Mouse (Mus musculus) T-helper 1 cell (primary cell): ENCODE results near the gene 1600002K03Rik.
"Not testable (repeated sequence)": the region's sequence is repeated elsewhere in the genome, so short reads cannot be mapped to it uniquely, and the experiment has no call there.

Experiments
- in situ Hi-C: fragments of 300-600 bp; cut with MboI, MseI; formaldehyde crosslinking; loops from one replicate; pipeline ENCODE4 v1.15.1; 2025; ENCODE audit warnings: high pct_unique_total_duplicates

Gene 1600002K03Rik

DNA sequence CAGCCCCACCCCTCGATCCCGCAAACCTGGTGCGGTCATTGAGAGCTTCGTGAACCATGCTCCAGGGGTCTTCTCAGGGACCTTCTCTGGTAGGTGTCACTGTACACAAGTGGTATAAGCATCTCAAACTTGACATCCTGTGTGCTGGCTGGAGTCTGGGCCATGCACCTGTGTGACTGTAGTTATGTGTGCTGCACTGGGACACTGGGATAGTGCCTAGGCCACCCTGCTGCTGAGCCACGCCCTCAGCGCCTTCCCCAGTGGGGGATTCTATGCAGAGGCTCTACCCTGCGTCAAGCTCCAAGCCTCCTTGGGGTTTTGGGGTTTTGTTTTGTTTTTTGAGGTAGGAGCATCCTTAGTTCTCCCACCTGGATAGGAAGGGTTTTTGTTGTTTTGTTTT, 18.4 kb upstream of the 1600002K03Rik start:
- in situ Hi-C loops: no loop called here

DNA sequence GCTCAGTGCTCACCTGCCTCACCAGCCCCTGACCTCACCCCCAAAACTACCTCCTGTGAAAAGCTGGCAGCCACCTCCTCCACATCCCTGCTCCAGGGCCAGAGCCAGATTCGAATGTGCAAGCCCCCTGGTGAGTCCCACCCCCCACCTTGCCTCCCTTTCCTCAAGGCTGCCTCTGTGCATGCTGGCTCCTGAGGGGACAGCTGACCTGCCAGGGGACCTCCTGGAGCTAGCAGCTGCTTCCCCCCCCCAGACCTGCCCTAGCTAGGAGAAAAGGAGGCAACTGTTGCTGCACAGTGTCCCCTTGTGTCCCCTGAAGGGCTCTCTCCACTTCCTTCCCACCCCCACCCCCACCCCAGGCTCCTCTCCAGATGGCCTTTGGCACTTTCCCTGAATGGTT, 17.5 kb upstream of the 1600002K03Rik start:
- in situ Hi-C loops: no loop called here

DNA sequence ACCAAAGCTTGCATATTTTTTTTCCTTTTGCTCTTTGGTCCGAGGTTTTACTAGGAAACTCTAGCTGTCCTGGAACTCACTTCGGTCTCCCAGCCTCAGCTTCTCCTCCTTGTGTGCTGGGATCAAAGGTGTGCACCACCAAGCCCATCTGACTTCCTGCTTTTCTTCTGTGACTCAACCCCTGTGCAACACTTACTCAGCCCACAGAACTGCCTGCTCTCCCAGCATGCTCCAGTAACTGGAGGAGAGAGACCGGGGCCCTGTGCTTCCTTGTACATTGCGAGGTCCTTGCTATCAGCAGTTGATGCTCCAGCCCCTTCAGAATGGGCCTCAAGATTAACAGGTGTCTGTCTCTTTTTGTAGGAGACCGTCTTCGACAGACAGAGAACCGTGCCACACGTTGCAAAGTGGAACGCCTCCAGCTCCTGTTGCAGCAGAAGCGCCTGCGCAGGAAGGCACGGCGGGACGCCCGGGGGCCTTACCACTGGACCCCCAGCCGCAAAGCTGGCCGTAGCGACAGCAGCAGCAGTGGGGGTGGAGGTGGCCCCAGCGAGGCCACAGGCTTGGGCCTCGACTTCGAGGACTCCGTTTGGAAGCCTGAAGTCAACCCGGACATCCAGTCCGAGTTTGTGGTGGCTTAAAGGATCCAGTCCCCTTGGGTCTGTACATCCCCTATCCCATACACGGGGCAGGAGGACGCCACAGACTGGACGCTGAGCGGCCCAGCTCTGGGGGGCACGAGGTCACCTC, 16.6 kb upstream of the 1600002K03Rik start:
- in situ Hi-C loops: no loop called here

DNA sequence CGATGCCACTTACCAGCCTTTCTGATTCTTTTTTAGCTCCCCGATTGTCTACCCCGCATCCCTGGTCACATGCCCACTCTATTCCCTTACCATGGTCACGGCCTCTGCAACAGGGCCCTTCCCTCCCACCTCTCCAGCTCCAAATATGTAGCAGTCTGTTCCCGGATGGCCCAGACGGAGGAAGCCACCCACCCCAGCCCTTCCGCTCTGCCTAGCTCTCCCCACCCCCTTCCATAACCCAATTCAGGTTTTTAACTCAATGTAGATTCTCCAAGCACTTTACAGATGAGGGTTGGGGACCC, 16.0 kb upstream of the 1600002K03Rik start:
- in situ Hi-C loops: no loop called here

DNA sequence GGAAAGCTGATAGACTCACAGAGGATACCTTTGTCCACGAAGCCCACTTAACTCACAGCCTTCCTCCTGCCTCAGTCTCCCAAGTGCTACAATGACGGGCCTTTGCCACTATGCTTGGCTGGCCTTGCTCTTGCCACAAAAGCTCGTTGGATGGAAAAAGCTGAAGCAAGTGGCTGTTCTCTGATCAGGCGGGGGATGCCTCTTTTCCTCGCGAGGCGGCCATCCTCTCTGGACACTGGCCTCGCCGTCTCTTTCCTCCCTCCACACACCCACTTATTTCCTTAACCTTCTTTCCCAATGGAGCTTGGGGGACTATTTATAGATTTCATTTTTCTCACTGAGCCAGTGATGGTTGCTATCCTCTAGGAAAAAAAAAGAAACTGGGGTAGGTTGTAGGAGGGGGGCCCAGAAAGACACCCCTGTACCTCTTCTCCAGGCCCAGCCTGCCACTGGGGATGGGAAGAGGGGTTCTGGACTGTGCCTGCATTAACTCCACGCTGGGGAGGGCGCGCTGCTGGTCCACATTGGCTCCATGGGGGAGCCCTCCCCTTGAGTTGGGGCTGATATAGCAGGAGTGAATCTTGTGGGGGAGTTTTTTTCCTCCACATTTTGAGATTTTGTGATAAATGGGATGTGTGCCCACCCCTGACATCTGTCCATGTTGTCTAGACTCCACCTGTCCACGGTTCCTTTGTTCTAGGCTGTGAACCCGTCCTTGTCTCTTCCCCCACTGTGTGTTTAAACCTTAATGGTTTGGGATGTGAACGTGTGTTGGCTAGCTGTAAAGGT, 15.4 kb upstream of the 1600002K03Rik start:
- in situ Hi-C loops: no loop called here

DNA sequence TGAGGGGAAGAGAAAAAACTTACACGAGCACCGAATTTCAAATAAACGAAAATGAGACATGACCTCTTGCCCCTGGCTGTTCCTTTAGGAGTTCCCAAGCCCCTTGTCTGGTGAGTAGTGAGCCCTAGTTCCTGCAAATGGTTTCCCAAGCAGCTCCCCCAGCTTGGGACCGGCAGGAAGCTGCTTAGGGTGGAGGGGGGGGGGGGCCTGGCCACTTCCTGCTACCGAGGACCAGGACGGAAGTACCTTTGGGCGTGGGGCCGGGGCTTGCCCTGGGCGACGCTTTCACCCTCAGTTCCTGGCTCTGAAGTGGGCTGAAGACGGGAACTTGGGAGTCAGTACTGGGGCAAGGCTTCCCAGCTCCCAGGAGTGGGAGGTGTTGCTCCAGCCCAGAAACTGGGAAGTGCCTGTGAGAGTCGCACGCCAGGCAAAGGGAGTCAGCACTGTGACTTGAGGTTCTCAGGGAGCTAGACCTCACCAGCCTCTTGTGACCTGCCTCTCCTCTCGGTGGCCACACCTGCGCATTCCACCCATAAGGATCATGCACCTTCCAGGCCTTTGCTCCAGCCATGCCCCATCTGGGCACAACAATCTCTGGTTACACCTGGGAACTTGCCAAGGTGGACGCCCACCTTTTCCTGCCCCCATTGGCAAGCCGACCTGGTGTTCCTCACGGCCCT, 14.3 kb upstream of the 1600002K03Rik start:
- in situ Hi-C loops: no loop called here

DNA sequence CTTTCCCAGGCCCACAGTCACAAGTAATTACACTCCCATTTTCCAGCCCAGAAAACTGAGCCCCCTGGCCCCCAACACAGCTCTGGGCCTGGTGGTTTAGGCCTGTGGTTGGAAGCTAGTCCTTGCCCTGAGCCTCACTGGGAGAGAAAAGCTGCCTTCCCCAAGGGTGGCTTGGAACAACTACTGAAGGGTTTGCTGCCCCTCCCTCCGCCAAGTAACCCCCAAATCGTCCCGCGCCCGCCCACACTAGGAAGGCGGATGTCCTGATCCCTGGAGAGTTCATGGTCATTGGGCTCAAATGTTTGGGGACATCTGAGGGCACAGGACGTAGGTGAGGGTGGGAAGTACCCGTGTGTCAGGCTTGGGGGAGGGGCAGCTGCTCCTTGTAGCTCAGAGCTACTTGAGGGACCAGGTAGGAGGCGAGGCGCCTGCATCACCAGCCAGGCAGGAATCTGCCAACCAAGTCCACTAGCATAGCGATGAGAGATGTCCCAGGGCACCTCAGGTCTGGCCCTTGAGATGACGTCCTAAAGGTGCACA, 13.7 kb upstream of the 1600002K03Rik start:
- in situ Hi-C loops: no loop called here

DNA sequence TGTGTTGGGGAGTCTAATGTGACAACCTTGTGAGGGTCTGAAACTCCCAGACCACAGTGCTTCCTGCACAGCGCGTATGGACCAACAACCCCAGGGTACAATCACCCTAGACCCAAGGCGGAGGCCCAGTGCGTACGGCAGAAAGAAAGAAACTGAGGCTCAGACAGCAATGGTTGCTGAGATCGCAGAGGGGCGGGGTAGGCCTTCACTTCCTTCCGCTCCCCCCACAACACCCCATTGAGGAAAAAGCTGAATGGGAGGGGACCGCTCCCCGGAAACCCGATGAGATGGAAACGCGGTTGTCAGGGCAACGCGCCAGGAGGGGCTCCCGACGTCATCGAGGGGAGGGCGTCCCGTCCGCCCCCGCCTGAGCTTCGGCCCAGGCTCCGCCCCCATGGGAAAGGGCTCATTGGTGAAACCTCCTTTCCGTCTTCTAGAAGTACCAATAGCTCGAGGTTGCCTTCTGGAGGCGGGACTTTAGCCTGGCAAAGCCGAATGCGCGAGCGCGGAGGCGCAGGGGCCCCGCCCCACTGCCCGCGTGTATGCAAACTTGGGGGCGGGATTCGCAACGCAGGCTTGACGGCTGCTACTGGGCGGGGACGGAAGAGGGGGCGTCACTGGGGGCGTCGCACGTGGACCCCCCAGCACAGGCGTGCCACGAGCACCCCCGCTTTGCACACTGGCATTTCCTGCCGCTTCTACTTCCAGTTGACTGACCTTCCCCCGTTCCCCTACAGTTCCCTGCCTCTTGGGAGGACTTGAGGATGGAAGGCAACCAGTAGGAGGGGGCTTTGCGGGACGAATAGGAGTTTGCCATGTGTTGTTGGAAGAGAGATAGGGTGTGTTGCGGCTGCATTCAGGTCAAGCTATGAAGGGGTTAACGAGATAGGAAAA, 12.9 kb upstream of the 1600002K03Rik start:
- in situ Hi-C loops: no loop called here

DNA sequence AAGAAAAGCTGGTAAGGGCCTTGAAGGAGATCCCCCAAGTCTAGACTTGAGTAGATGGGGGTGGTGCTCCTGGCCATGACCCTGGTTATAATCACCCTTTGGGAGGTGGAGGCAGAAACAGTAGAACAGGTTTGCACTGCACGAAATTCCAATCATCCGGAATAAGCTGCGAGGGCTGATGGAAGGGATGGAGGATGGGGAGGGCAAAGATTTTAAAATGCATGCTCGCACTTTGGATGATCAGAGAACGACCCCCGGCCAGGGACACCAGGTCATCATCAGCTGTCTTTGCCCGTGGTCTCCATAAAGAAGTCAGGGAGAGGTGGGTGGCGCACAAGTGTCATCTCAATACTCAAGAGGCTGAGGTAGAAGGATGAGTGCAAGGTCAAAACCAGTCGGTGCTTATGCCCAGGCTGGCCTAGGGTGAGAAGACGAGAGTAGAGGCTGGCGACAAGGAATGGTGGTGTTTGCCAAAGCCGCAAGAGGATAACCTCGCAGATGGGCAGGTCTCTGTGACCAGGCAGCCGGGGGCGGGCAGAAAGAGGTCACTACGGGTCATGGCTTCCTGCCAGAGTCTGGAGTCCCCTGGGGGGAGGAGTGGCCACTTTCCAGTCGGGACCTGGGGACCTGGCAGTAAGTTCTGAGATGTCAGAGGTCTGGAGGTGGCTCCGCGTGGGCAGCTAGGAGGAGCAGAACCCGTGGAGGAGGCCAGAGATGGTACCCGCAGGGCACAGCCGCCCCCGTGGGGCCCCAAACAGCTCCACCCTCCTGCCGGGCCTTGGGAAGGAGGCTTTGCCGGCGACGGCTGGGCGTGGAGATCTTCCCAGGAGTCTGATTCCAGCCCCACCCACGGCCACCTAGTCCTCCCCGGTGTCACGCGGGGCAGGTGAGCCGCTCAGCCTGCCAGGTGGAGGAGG, 12.0 kb upstream of the 1600002K03Rik start:
- in situ Hi-C loops: no loop called here

DNA sequence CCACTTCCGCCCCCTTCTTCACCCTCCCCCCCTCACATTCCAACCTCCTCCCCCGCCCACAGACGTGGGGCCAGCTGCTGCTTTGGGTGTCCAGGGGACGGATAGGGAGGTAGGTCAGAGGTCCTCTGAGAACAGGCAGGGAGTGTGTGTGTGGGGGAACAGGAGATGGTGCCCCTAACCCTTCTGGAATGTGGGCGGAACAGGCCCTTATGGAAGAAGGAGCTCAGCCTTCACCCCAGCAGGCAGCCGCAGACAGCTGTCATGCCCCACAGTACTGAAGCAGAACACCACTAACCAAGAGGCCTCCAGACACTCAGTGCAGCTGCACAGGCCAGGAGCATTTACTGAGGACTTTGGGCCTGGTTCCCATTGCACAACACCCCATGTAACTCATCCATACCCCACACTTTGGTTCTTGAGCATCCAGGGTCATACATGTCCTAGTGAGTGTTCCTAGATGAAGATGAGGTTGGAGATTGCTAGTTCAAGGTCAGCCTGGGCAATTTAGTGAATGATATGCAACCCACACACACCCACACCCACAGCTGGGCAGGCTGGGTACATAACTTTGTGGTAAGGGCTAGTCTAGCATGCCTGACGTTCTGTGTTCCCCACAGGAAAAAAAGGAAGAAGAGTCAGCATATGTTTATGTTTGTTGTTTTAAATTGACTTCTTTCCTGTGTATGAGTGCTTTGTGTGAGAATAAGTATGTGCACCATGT, 11.1 kb upstream of the 1600002K03Rik start:
- in situ Hi-C loops: no loop called here

DNA sequence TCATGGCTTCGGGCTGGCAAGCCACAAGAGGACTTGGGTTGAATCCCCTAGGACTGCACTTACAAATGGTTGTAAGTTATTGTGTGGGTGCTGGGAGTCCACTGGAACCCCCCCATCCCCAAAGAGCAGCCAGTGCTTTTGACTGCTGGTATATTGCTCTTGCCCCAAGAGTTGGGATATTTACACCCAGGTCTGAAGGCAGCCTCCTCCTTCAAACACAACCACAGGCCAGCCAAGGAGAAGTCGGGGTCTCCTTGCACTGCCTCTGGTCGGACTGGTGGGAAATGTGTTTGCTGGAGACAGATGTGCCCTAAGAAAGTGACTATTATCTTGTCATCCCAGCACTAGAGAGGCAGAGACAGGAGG, 10.5 kb upstream of the 1600002K03Rik start:
- in situ Hi-C loops: no loop called here

DNA sequence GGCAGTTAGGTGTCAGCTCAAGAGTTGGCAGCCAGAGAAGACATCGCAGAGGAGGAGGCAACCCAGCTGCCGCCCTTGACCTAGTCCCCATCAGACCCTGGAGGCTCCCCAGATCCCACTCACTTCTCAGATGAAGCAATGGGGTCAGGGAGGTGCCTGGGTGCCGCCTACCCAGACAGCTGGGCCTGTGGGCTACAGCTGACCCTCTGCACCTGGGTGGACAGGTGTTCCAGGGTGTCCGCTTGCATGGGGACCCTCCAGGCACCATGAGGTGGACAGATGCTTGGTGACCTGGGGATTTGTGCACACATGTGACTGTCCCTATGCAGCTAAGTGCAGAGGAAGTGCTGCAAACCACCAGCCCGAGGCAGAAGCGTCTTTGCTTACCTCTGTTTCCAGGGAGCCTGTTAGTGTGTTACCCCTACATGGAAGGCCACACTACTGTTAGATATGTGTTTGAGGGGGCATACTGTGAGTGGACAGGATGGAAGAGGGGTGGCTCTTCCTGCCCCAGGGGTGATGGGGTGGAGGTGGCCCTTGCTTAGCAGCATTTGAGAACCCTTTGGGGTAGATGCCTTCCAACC, 9.9 kb upstream of the 1600002K03Rik start:
- in situ Hi-C loops: no loop called here

DNA sequence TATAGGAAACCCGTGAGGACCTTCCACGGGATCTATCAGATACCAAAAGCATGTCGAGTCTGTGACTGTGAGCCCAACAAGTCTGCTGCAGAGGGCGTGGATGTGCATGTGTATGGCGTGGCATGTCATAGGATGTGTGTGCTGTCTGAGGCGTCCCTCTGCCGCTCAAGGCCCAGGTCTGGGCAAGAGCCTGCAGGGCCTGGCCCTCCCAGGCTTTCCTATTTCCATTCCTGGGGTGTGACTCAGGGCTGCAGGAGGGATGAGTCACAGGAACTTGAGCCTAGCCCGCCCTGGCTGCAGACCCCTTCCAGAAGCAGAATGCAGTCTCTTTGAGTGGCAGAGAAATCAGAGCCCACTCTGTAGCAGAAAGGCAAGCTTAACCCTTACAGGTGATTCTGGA, 9.0 kb upstream of the 1600002K03Rik start:
- in situ Hi-C loops: no loop called here

DNA sequence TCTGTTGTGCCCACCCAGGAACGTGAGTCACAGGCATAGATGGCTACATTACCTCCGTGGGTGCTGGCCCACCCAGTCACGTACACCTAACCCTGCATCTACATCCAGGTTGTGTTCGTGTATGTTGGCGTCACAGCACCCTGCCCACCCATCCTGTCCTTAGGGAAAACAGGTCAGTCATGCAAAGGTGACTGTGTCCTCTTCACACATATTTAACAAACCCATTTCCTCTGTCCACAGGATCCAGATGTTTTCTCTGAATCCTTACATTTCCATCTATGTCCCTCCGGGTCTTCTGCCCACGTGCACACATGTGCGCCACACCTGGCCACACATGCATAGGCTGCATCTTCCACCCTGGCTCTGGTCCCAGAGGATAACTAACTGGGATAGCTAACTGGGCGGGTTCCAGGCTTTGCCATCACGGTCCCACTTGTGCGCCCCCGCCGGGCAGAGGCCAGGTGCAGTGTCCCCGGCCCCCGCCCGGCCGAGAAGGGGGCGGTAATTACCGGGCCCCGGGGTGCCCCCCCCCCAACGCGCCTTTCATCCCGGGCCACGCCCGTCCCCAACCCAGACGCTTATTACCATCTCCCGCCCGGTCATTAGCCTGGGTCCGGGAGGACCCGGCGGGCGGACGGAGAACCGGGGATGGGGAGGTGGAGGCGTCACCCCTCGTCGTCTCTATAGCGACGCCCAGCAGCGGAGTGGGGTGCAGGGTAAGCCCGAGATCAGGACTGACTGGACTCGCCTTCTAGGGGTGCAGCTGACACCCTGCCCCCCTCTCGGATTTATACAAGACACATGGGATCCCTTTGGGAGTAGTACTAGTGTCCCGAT, 8.4 kb upstream of the 1600002K03Rik start:
- in situ Hi-C loops: no loop called here

DNA sequence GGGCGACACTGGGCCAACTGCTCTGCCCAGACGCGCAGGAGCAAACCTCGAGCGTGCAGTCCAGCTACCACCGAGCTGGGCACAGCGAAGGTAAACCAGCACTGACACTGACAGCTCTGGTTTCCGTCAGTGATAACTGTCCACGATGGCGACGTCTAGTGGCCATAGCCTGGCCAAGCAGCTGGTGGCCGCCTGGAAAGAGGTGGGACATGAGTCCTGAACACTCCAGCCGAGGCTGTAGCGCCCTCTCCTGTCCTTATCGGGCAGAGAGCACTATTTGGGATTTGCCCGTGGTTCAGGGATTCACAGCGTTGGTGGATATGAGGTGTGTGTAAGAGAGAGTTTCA, 7.8 kb upstream of the 1600002K03Rik start:
- in situ Hi-C loops: no loop called here

DNA sequence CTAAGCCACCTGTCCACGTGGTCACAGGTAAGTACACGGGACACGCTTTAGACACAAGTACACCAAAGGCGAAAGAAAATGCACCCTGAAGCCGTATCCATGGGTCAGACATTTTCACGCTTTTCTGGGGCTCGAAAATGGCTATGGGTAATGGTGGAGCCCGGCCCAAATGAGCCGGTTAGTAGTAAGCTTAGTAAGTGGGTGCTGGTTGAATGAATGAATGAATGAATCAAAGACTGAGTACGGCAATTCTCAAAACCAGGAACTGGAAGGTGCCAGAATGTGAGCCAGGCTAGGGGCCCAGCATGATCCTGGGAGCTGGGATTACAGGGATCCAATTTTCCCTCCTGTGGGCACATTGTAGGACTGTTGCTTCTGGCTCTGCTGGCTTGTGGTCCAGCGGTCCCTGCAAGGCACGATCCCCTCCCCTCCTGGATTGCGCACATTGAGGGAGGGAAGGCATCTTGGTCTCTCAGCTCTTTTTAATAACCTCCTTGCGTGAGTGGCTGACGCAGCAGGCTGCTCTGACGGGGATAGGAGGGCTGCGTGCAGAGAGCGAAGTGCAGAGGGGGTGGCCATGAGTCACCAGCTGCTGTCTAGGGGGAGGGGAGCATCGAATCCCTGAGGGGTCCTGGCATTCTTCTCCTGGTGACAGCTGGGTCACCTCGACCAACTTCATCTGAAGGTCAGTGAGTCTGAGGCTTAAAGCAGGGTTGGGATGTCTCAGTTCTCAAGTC, 7.2 kb upstream of the 1600002K03Rik start, which contains the start of gene Cirbp:
Cirbp (plus strand) TSS at position 594 of the 737 bp plus-strand sequence.
- in situ Hi-C loops: no loop called here

DNA sequence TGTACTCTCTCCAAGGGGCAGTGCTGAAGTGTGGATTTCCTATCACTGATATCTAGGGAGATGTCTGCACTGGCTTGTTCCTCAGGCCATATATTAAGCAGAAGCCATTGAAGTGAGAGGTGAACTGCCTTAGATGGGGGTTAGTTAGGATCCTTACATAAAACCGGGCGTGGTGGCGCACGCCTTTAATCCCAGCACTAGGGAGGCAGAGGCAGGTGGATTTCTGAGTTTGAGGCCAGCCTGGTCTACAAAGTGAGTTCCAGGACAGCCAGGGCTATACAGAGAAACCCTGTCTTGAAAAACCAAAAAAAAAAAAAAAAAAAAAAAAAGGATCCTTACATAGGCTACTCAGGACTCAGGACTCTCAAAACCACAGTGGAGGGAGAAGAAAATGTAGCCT, 6.6 kb upstream of the 1600002K03Rik start:
- in situ Hi-C loops: not testable (repeated sequence)
